Mouse (Mus musculus): ENCODE data around the gene Rad9b. TPM values are rescaled to one million over a fixed set of nuclear protein-coding genes. Genes with fewer than 3 reads are reported as not detected.

Gene Rad9b
- total RNA-seq, 2 experiments from 2014 or later = 0.15 TPM; not detected in 1

DNA sequence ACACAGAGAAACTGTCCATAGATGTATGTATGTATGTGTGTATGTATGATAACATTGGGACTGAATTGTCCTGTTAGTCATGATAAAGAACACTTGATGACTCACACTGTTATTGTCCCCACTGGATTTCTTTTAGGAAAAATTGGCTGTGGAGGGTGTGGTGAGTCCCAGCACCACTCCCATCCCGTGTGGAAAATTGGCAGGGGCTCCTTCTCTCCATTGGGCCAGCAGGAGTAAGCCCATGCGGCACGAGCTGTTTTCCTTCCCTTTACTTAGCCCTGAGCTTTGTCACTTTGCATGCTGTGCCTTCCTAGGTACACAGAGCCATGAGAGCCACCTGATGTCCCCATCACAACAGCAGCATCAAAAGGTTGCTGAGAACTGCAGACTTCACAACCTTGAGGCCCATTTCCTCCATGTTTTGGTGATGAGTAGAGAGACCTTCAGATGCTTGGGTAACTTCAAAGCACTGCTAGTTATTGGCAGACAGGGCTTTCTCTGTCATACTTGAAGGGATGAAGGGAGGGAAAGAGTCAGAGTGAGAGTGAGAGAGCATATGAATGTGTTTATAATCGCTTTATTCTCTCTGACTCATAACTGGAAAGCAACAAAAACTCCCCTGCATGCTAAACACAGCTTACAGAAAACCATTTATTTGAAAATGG, 65.8 kb downstream of the Rad9b start:
- no peak for ATAC-seq (replicated peaks; ENCODE audit: low FRiP score, poor library complexity, severe bottlenecking)

DNA sequence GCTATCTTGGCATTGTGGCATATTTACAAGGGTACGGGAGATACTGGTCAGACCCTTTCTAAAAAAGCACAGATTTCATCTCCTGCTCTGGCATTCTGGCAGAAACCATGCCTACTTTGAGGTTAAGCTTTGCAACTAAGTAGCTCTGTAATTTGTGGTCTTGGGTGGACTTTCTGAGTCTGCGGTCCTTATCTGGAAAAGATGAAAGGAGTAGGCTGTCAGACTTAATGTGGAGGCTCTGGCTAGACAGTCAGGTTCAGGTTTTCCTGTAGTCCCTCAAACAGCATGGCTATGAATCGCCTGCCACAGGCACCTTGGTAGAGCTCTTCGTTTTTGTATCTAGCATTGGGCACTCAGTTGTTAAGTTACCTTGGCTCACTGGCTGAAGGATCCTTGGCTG, 67.0 kb downstream of the Rad9b start:
- no peak for ATAC-seq (replicated peaks; ENCODE audit: low FRiP score, poor library complexity, severe bottlenecking)

DNA sequence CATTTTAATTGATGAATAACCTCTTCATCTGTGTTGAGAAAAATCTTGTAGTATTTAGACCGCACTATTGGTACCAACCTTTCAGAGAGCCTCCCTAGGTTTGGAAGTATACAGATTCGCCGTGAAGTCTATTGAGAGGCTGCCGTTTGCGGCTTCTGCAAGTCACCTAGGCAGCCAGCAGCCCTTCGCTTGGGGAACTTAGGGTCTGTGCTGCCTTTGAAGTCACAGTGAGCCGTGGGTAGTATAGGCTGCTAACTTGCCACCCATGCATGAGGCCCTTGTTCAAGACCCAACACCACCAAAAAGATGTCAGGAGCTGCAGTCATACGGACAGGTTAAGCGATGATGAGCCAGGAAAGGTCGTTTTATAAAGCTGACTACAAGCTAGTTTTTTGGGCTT, 67.8 kb downstream of the Rad9b start:
- no peak for ATAC-seq (replicated peaks; ENCODE audit: low FRiP score, poor library complexity, severe bottlenecking)

DNA sequence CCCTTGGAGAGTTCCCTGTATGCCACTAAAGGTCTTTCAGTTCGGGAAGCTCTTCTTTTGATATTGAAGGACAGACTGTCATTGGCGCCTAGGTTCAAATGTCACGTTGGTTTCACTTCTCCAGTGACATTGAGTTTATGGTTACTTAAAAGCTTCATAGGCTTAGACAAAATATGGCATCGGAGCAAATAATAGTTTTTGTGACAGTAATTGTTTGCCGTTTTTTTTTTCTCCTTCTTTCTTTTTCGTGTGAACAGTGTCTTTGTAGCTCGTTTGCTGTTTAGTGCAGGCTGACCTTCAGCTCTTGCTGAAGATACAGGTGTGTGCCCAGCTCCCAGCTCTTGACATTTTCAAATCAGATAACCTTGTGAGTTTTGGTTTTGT, 68.3 kb downstream of the Rad9b start:
- no peak for ATAC-seq (replicated peaks; ENCODE audit: low FRiP score, poor library complexity, severe bottlenecking)

DNA sequence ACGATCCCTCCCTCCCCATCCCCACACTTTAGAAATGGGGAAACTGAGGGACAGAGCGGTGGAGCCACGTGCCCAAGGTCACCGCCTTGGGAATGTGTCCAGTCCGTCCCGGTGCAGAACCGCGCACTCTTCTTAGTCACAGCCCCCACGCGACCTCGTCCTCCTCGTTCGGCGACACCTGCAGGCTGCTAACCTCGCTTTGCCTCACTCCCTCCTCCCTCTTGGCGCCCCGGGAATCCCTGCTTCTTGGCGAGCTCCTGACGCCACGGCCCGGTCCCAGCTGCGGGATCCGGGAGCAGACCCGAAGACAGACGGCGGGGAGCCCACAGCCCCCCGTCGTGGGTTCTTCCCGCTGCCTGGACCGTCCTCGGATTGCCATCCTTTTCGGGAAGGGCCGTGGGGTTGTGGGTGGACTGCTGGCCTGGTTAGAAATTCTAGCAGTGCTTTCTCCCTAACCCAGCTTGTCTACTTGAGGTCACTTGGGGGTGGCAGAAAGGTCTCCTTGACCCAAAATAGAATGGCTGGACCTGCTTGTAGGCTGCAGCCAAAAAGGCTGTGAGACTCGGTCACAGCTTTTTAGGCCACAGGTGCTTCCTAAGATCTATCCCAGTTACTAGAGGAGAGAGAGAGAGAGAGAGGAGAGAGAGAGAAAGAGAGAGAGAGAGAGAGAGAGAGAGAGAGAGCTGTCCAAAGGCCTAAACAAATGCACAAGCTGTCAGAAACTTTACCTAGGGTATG, 68.8 kb downstream of the Rad9b start:
- peak; percentile 72 for ATAC-seq (replicated peaks; ENCODE audit: low FRiP score, poor library complexity, severe bottlenecking)

DNA sequence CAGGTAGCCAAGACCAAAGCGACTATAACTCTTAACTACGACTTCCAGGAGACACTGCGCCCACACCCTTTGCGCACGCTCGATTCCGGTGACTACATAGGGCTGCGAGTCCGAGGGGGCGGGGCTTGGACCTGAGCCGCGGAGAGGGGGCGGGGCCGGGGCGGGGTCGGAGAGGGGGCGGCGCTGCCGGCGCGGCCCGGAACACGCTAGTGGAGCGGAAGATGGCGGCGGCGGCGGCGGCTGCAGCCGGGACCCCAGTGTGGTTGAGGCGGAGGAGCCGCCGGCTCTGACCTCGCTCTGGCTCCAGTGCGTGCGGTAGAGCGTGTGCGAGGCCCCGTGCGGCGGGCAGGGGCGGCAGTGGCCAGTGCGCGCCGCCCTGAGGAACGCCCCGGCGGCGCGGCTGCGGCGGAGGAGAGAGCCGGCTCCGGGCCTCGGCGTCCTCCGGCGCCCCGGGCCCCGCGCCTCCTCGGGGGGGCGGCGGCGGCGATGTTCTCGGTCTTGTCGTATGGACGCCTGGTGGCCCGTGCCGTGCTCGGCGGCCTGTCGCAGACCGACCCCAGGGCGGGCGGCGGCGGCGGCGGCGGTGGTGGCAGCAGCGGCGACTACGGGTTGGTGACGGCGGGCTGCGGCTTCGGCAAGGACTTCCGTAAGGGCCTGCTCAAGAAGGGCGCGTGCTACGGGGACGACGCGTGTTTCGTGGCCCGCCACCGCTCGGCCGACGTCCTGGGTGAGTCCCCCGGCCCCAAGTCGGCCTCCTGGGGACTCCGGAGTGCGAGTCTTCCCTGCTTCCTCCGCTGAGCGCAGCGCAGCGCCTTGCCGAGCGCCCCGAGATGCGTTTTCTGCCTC, 69.6 kb downstream of the Rad9b start, which contains the start of gene Pptc7:
Gene Pptc7, plus strand, starts transcription at position 183 of the 846 bp plus-strand sequence.
- ATAC-seq (replicated peaks; ENCODE audit: low FRiP score, poor library complexity, severe bottlenecking) = peak; percentile 90

DNA sequence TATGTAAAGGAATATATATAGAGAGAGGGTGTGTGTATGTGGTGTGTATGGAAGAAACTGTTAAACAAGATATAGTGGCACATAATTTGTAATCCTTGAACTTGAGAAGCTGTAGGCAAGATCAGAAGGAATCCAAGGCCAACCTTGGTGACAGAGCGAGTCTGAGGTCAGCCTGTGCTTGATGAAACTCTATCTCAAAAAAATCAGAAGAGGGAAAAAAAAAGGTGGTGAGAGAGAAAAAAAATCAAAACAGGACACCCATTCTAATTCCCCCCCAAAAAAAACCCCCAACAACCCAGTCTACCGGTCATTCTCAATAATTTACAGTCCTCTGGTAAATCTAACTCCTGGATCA, 70.2 kb downstream of the Rad9b start:
- ATAC-seq (replicated peaks; ENCODE audit: low FRiP score, poor library complexity, severe bottlenecking) = no peak

DNA sequence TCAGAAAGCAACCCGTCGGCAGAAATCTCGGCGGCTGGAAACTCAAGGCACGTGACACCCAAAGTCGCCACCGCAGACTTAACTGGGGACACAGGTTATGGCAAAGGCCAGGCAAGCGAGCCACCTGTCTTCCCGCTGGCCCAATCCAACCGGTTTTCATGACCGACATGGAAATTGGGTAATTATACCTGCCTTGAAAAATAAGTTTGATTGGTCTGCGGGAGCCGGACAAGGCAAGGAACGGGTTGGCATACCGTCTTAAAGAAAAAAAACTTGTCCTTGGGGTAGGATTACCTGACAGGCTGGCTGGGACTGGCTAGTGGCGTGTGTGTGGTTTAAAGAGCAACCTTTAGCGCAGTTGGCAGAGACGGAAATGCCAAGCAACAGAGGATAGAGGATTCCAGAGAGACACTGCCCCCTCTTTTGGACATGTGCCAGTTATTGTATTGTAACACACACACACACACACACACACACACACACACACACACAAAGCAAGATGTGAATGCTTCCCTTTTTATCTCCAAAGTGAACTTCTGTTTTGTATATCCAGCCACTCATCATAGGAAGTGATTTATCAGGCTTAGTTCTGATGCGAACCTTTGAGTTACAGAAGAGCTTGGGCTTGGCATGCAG, 73.1 kb downstream of the Rad9b start:
- ATAC-seq (replicated peaks; ENCODE audit: low FRiP score, poor library complexity, severe bottlenecking) = no peak

DNA sequence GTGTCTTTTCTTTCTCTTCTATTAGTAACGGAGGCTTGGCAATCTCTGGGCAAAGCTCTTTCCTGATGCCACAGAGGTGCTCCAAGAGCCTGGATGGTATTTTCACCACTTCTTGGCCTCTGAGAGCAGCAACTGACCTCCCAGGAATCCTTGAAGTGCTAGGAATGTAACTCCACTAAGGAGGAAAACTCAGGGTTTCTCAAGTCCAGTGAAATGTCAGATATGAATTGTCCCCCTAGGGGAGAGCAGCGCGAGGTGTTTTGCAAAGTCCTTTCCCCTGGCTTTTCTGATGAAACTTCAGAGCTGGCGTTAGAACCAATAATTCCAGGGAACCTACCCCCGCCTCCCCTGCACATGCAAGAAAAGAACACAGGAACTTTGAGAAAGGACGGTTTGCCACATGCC, 73.6 kb downstream of the Rad9b start:
- no peak for ATAC-seq (replicated peaks; ENCODE audit: low FRiP score, poor library complexity, severe bottlenecking)

DNA sequence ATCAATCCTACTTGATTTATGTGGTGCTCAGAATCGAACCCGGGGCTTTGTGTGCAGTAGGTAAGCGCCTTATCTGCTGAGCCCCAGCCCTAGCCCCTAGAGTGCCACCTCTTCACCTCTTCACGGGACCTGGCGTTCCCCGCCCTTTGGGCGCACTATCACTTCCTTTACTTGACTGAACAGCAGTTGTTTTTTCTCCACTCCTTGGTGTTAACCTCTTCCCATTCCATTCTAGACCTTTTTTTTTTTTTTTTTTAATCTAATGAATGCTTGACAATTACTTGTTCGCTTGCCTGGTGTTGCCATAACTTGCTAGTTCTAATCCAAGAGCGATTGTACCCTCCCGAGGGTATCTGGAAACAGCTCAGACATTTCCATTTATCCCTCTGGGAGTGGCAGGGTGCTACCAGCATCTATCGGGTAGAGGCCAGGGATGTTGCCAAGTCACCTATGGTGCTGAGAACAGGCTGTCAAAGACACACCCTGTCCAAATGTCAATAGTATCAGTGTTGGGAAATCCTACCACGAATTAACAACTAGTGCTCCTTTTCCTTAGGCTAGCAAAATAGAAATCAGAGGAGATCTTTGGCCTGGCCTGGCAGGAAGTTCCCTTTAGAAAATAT, 74.1 kb downstream of the Rad9b start:
- no peak for ATAC-seq (replicated peaks; ENCODE audit: low FRiP score, poor library complexity, severe bottlenecking)

DNA sequence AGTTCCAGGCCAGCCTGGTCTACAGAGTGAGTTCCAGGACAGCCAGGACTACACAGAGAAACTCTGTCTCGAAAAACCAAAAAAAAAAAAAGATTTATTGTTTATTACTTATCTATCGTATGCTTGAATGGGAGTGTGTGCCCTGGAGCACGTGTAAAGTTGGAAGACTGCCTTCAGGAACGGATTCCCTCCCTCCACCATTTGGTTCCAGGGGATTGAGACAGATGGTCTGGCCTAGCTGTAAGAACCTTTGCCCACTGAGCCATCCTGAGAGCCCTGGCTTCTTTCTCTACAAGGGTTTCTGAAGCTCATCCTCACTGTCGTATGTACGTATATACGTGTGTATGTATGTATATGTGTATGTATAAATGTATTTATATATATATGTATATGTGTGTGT, 75.1 kb downstream of the Rad9b start:
- ATAC-seq (replicated peaks; ENCODE audit: low FRiP score, poor library complexity, severe bottlenecking) = no peak

DNA sequence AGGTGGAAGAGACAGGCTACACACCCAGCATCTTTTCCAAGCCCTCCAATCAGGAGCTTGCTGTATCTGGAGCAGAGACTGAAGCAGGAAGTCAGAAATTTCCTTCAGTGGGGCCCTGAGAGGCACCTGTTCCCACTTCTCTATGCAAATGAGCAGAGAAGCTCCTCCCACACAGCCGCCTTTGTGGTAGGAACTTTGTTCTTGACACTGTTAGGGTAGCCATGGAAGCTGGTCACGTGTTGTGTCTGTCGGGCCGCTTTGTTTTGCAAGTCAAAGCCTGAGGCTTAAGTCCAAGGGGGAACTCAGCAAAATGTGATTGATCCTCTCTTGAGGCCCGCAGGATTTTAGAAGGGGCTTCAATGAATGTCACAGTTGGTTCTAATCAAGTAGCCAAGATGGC, 79.2 kb downstream of the Rad9b start:
- ATAC-seq (replicated peaks; ENCODE audit: low FRiP score, poor library complexity, severe bottlenecking) = no peak

Other genes with a start within 250 kb of the Rad9b start
- not detected in 2 replicates for gene Ccdc63, start 213.4 kb downstream of the Rad9b start, total RNA-seq (2015; ENCODE audit: low replicate concordance)
- gene Ccdc63, start 213.4 kb downstream of the Rad9b start, total RNA-seq (2017; ENCODE audit: low replicate concordance) = not detected in 2 replicates
- 310 and 340 TPM in 2 replicates for gene Ppp1cc, start 196.0 kb downstream of the Rad9b start, total RNA-seq (2015; ENCODE audit: low replicate concordance)
- gene Ppp1cc, start 196.0 kb downstream of the Rad9b start, total RNA-seq (2017; ENCODE audit: low replicate concordance) = 91.1 and 263 TPM in 2 replicates
- gene Hvcn1, start 147.4 kb downstream of the Rad9b start, total RNA-seq (2015; ENCODE audit: low replicate concordance) = 24.9 and 29.8 TPM in 2 replicates
- gene Hvcn1, start 147.4 kb downstream of the Rad9b start, total RNA-seq (2017; ENCODE audit: low replicate concordance) = 15.7 and 17.3 TPM in 2 replicates
- 16.2 and 19.7 TPM in 2 replicates for gene Tctn1, start 89.8 kb downstream of the Rad9b start, total RNA-seq (2015; ENCODE audit: low replicate concordance)
- 8.7 and 39.3 TPM in 2 replicates for gene Tctn1, start 89.8 kb downstream of the Rad9b start, total RNA-seq (2017; ENCODE audit: low replicate concordance)
- gene Pptc7, start 69.9 kb downstream of the Rad9b start, total RNA-seq (2015; ENCODE audit: low replicate concordance) = 0.72 and 2.5 TPM in 2 replicates
- 5.8 and 6.2 TPM in 2 replicates for gene Pptc7, start 69.9 kb downstream of the Rad9b start, total RNA-seq (2017; ENCODE audit: low replicate concordance)
- gene Vps29, start 136 bp upstream of the Rad9b start, total RNA-seq (2015; ENCODE audit: low replicate concordance) = 40.2 and 62.7 TPM in 2 replicates
- 15.1 and 32.0 TPM in 2 replicates for gene Vps29, start 136 bp upstream of the Rad9b start, total RNA-seq (2017; ENCODE audit: low replicate concordance)
- gene Gpn3, start 17.6 kb upstream of the Rad9b start, total RNA-seq (2015; ENCODE audit: low replicate concordance) = 30.2 and 39.6 TPM in 2 replicates
- 15.2 and 16.8 TPM in 2 replicates for gene Gpn3, start 17.6 kb upstream of the Rad9b start, total RNA-seq (2017; ENCODE audit: low replicate concordance)
- 10.8 and 20.1 TPM in 2 replicates for gene Fam216a, start 18.1 kb upstream of the Rad9b start, total RNA-seq (2015; ENCODE audit: low replicate concordance)
- 10.4 and 19.4 TPM in 2 replicates for gene Fam216a, start 18.1 kb upstream of the Rad9b start, total RNA-seq (2017; ENCODE audit: low replicate concordance)
- 115 and 159 TPM in 2 replicates for gene Arpc3, start 37.6 kb upstream of the Rad9b start, total RNA-seq (2015; ENCODE audit: low replicate concordance)
- 270 and 286 TPM in 2 replicates for gene Arpc3, start 37.6 kb upstream of the Rad9b start, total RNA-seq (2017; ENCODE audit: low replicate concordance)
- gene Anapc7, start 67.5 kb upstream of the Rad9b start, total RNA-seq (2015; ENCODE audit: low replicate concordance) = 14.1 and 26.4 TPM in 2 replicates
- gene Anapc7, start 67.5 kb upstream of the Rad9b start, total RNA-seq (2017; ENCODE audit: low replicate concordance) = 22.3 and 34.3 TPM in 2 replicates
- gene Atp2a2, start 148.0 kb upstream of the Rad9b start, total RNA-seq (2015; ENCODE audit: low replicate concordance) = 73.2 and 84.3 TPM in 2 replicates
- 106 and 160 TPM in 2 replicates for gene Atp2a2, start 148.0 kb upstream of the Rad9b start, total RNA-seq (2017; ENCODE audit: low replicate concordance)

Measured in erythroid progenitor cell, adult 5-6 weeks (primary cell).